20 mouse cellular contexts compared by ENCODE assay signal in the genomic region with DNA sequence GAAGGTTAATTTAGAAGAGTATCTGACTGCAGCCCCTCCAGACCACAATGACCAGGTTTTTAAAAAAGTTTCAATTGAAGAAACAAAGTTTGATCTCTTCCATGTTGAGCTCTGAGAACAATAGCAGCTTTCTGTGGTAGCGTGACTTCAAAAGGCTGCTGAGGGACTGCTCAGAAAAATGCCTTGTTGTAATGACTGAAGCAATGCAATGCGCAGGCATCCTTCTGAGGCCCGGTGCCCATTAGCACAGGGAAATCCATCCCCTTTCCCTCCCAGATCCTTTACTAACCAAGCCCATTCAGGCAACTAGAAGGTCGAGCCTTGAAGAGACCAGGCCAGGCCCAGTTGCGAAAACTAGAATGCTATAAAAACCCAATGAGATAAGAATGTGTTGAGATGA. TPM values are rescaled to one million over a fixed set of nuclear protein-coding genes. Genes with fewer than 3 reads are reported as not detected.
DNase-seq lines count a peak whose midpoint lies in the region; ATAC-seq lines count a peak whose summit lies in the region.
"Had no signal": no experiment of that assay in that cellular context is flagged by ENCODE, and none has a peak within 500 bp of the region (broad histone marks: within the 10 kb centered on the region; RNA-seq: fewer than 3 reads in every experiment).

No protein-coding gene starts in this region.

- H3K9me3 ChIP-seq in hindbrain, embryonic 10.5 days = no peaks in the 10 kb centered on the region
- no peaks in the 10 kb centered on the region for H3K9me3 ChIP-seq in hindbrain, embryonic 14.5 days (ENCODE audit: control insufficient read depth, low read length)
- no peaks in the 10 kb centered on the region for H3K9me3 ChIP-seq in lung, embryonic 15.5 days
- no peaks in the 10 kb centered on the region for H3K9me3 ChIP-seq in embryonic facial prominence, embryonic 10.5 days
- H3K9me3 ChIP-seq: forebrain, embryonic 13.5 days; heart, embryonic 15.5 days; neural tube, embryonic 13.5 days had no signal

- peak; percentile 20 for DNase-seq in hindbrain, embryonic 10.5 days (ENCODE audit: low spot score)
- DNase-seq in hindbrain, embryonic 14.5 days (ENCODE audit: low spot score) = no peak
- no peak for DNase-seq in lung, postnatal 4 days
- DNase-seq in ES-CJ7 (ENCODE audit: low read depth, low spot score) = peak; percentile 16
- DNase-seq in embryonic facial prominence, embryonic 10.5 days (ENCODE audit: low spot score) = peak; percentile 32
- DNase-seq in urinary bladder, postnatal 10 days (ENCODE audit: low spot score) = no peak
- DNase-seq in layer of hippocampus, adult 18-20 months (ENCODE audit: low spot score in 2 of 2) = no peak
- DNase-seq: cerebellum, adult 8-10 months; gastrocnemius, postnatal 36 days; right cerebral cortex, postnatal 25 days had no signal

- no peak overlapping the region for H3K4me2 ChIP-seq in hindbrain, embryonic 14.5 days (replicated peaks)
- 0 out of 2 replicates have a peak overlapping the region, but pooled peaks have one; percentile 86 for H3K4me2 ChIP-seq in lung, embryonic 15.5 days

- H3K4me1 ChIP-seq in hindbrain, embryonic 10.5 days (replicated peaks) = peaks cover 45% of the 10 kb centered on the region
- peaks cover 6% of the 10 kb centered on the region for H3K4me1 ChIP-seq in hindbrain, embryonic 14.5 days (replicated peaks; ENCODE audit: control insufficient read depth, insufficient read depth, low read length)
- H3K4me1 ChIP-seq in lung, embryonic 15.5 days = peaks cover 31% of the 10 kb centered on the region
- peaks cover 45% of the 10 kb centered on the region for H3K4me1 ChIP-seq in embryonic facial prominence, embryonic 10.5 days

- H3K27me3 ChIP-seq in hindbrain, embryonic 10.5 days (ENCODE audit: insufficient read depth, poor library complexity, severe bottlenecking) = peaks cover 72% of the 10 kb centered on the region
- peaks cover 67% of the 10 kb centered on the region for H3K27me3 ChIP-seq in hindbrain, embryonic 14.5 days (ENCODE audit: control insufficient read depth, insufficient read depth, low read length)
- H3K27me3 ChIP-seq in lung, embryonic 15.5 days = peaks cover 35% of the 10 kb centered on the region
- H3K27me3 ChIP-seq in embryonic facial prominence, embryonic 10.5 days (replicated peaks; ENCODE audit: low read depth, poor library complexity, severe bottlenecking) = peaks cover 79% of the 10 kb centered on the region

- no peak overlapping the region for H3K9ac ChIP-seq in hindbrain, embryonic 14.5 days
- no peak overlapping the region for H3K9ac ChIP-seq in lung, embryonic 15.5 days
- H3K9ac ChIP-seq: liver, embryonic 14.5 days had no signal

- no peaks in the 10 kb centered on the region for H3K36me3 ChIP-seq in hindbrain, embryonic 10.5 days
- no peaks in the 10 kb centered on the region for H3K36me3 ChIP-seq in hindbrain, embryonic 14.5 days (replicated peaks; ENCODE audit: control insufficient read depth, insufficient read depth)
- H3K36me3 ChIP-seq in lung, embryonic 15.5 days = no peaks in the 10 kb centered on the region
- no peaks in the 10 kb centered on the region for H3K36me3 ChIP-seq in embryonic facial prominence, embryonic 10.5 days (replicated peaks)
- H3K36me3 ChIP-seq: heart, embryonic 15.5 days; neural tube, embryonic 13.5 days had no signal

- ATAC-seq in hindbrain, embryonic 14.5 days (ENCODE audit: low FRiP score) = no peak
- no peak for ATAC-seq in lung, embryonic 15.5 days (ENCODE audit: borderline replicate concordance, extremely low read depth, low FRiP score, low TSS enrichment)
- ATAC-seq: forebrain, embryonic 13.5 days had no signal

- H3K4me3 ChIP-seq in hindbrain, embryonic 10.5 days = no peak overlapping the region
- no peak overlapping the region for H3K4me3 ChIP-seq in hindbrain, embryonic 14.5 days (replicated peaks; ENCODE audit: low read length)
- no peak overlapping the region for H3K4me3 ChIP-seq in lung, embryonic 15.5 days
- H3K4me3 ChIP-seq in embryonic facial prominence, embryonic 10.5 days = no peak overlapping the region

- 8% methylated on average over 5 of the region's 5 CpGs for WGBS in hindbrain, embryonic 10.5 days
- 12% methylated on average over 5 of the region's 5 CpGs for WGBS in hindbrain, embryonic 14.5 days
- 35% methylated on average over 5 of the region's 5 CpGs for WGBS in lung, embryonic 15.5 days
- WGBS in embryonic facial prominence, embryonic 10.5 days = 4% methylated on average over 5 of the region's 5 CpGs

- H3K27ac ChIP-seq in hindbrain, embryonic 10.5 days = no peak overlapping the region
- no peak overlapping the region for H3K27ac ChIP-seq in hindbrain, embryonic 14.5 days
- no peak overlapping the region for H3K27ac ChIP-seq in lung, embryonic 15.5 days
- H3K27ac ChIP-seq in embryonic facial prominence, embryonic 10.5 days (replicated peaks) = no peak overlapping the region
- H3K27ac ChIP-seq: forebrain, embryonic 13.5 days; heart, embryonic 15.5 days; liver, embryonic 14.5 days; neural tube, embryonic 13.5 days had no signal

RNA-seq across cellular contexts. Expression of a gene that starts 3.6 kb away (rescaled TPM):
- 2.2 and 5.3 TPM in 2 replicates for polyA plus RNA-seq in hindbrain, embryonic 10.5 days (2016; fragmentation: Nextera tagmentation; extraction: Ambion mirVana)
- 3.2 and 6.2 TPM in 2 replicates for polyA plus RNA-seq in hindbrain, embryonic 14.5 days (2014; fragmentation: Nextera tagmentation; extraction: Ambion mirVana)
- polyA plus RNA-seq in lung, embryonic 15.5 days (2015; fragmentation: Nextera tagmentation; extraction: Ambion mirVana) = 9.3 TPM in 2 replicates
- 1.4 and 2.1 TPM in 2 replicates for polyA plus RNA-seq in embryonic facial prominence, embryonic 10.5 days (2016; fragmentation: Nextera tagmentation; extraction: Ambion mirVana)
- total RNA-seq in layer of hippocampus, adult 18-20 months (2021) = under 1 TPM; 0.15 to 0.30 TPM
- total RNA-seq: common myeloid progenitor, adult 5-6 weeks; gastrocnemius, postnatal 36 days; heart, adult 8-10 months; megakaryocyte, adult 5-6 weeks; monocyte, adult 5-6 weeks had no signal
- polyA plus RNA-seq: spleen, adult 2 months had no signal

RNA-seq across cellular contexts. Expression of a gene that starts 37.5 kb away (rescaled TPM):
- polyA plus RNA-seq in hindbrain, embryonic 10.5 days (2016; fragmentation: Nextera tagmentation; extraction: Ambion mirVana) = 1.6 and 1.9 TPM in 2 replicates
- polyA plus RNA-seq in hindbrain, embryonic 14.5 days (2014; fragmentation: Nextera tagmentation; extraction: Ambion mirVana) = 1.9 and 3.8 TPM in 2 replicates
- 6.9 and 7.6 TPM in 2 replicates for polyA plus RNA-seq in lung, embryonic 15.5 days (2015; fragmentation: Nextera tagmentation; extraction: Ambion mirVana)
- polyA plus RNA-seq in embryonic facial prominence, embryonic 10.5 days (2016; fragmentation: Nextera tagmentation; extraction: Ambion mirVana) = 0.87 and 1.2 TPM in 2 replicates
- under 1 TPM; 0.54 to 0.58 TPM for total RNA-seq in layer of hippocampus, adult 18-20 months (2021)
- total RNA-seq: common myeloid progenitor, adult 5-6 weeks; gastrocnemius, postnatal 36 days; megakaryocyte, adult 5-6 weeks; monocyte, adult 5-6 weeks had no signal
- polyA plus RNA-seq: liver, embryonic 14.5 days had no signal

Comparison
In these comparisons a context has a peak if more than half of its experiments do, and no peak if none do; other contexts are left out.
1. DNase-seq: peak in hindbrain, embryonic 10.5 days (single experiment), ES-CJ7 (single experiment) and embryonic facial prominence, embryonic 10.5 days (single experiment); none in hindbrain, embryonic 14.5 days (single experiment), lung, postnatal 4 days (0 of 2), urinary bladder, postnatal 10 days (single experiment) and layer of hippocampus, adult 18-20 months (0 of 2).